Mouse (Mus musculus) liver, adult (tissue): ENCODE measurements around the gene Lrrc1.

Source experiments
- GATA4 ChIP-seq: IDR thresholded peaks from 2 replicates; pipeline ENCODE4 v1.6.1; 2014; ENCODE audit warnings: mild to moderate bottlenecking, low read length; ENCODE audit not compliant: insufficient replicate concordance

Lrrc1 gene

DNA sequence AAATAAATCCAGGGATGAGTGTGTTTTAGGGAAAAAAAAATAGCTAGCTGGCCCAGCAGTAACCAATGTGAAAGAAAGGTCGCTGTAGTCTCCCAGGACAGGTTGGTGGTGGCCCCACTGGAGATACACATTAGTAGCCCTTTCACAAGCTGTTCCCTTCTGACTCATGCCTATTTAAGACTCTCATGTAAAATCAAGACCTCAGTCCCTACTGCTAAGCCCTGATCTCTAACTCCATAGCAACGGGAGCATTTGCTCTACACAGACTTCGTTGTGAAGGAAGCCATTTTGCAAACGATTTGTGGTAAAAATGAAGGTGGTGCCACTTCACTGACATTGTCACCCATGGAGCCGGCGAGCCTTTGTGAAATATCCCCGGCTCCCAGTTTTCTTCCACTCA, 134.1 kb downstream of the Lrrc1 start:
- TF ChIP-seq GATA4: no peak

DNA sequence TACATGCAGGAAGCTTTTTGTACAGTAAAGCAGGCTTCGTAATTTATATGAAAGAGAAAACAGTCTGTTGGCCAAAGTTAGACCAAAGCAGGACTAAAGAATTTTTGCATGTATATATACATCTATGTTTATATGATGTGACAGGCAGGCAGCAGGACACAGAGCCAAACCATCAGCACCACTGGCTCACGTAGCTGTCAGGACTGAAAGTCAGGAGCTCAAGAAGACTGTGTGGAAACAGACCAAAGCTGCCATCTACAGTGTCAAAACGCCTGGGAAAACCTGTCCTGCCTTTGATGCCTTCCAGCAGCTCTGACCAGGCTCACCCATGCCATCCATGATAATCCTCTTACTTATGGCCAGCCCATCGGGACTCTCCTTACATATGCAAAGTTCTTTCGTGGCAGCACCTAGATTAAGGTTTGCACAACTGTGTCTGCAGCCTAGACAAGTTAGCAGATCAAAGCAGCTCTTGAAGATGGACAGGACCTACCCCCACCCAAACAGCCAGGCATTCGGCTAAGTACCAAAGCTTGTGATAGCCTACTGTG, 136.5 kb downstream of the Lrrc1 start:
- TF ChIP-seq GATA4: no peak

DNA sequence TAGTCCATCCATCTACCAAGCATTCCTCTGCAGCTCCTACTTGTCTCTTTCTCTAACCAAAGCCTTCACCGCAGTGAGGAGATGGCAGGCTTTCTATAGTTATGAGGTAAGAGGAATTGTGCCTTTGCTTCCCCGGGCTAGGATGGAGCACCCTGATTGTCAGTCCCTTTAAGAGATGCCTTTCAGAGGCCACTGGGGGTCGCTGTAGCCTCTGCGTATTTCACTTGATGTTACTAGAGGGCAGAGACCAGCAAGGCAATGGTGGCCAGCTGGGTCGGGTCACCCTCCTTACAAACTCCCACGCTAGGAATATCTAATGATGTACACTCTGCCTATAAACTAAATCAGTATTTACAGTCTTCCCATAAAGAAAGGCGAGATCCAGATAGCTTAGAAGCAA, 137.8 kb downstream of the Lrrc1 start:
- TF ChIP-seq GATA4: no peak

DNA sequence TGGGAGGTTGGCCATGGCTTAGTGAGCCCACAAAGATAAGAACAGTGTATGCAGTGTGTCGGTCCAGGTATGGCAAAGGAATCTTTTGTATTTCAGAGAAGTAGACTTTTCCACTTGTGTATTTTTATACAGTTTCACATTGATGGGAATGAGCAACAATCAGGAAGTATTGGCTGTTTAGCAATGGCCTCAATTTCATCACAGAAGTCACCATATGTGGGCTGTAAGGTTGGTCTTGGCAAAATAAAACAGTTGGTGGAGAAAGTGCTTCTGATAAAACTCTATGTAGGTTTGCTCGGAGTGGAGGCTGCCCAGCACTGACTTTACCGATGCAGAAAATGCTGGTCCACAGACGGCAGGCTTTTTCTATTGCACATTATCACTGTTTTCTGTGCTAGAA, 140.2 kb downstream of the Lrrc1 start:
- TF ChIP-seq GATA4: no peak

DNA sequence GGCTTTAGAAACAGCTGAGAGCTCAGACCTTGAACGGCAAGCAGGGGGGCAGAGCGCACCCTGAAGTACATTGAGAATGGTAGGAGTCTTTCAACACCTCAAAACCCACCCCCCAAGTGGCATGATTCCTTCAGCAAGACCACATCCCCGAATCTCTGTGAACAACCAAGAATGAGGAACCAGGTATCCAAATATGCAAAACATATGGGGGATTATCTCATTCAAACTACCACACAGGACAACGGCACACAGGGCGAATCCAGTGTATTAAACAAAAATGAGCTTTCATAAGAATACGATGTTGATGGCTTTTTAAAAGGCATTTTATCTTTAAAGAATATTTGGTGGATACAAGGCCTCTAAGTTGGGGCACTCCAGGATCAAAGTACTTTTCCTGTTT, 140.7 kb downstream of the Lrrc1 start:
- TF ChIP-seq GATA4: no peak

DNA sequence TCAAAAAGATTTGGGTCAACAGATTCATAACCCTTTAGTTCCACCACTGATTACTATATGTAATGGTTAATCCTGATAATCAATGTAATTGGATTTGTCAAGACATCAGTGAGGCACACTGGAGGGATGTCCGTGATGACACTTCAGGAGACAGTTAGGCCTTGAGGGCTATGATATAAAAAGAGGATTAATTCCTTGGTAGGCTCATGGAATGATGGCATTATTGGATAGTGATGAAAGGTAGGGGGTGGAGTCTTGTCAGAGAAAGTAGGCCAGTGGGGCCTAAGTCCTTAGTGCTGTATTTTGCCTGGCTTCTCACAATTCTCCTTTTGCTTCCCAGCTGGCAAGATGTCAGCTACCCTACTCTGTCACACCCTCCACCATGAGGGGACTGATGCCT, 141.7 kb downstream of the Lrrc1 start:
- TF ChIP-seq GATA4: no peak

DNA sequence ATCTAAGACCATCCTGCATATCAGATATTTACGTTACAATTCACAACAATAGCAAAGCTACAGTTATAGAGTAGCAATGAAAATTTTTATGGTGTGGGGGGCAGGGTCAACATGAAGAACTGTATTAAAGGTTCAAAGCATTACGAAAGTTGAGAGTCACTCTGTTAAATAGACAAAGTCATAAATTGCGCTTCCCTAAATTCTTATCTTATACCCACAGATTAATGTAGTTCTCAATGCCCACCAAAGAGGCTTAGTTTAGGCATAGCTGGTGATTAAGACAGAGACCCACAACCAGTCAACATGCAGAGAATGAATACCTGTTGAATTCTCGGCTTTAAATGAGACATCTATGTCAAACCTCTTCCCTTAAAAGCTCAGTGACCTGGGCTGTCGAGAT, 144.9 kb downstream of the Lrrc1 start:
- TF ChIP-seq GATA4: no peak

DNA sequence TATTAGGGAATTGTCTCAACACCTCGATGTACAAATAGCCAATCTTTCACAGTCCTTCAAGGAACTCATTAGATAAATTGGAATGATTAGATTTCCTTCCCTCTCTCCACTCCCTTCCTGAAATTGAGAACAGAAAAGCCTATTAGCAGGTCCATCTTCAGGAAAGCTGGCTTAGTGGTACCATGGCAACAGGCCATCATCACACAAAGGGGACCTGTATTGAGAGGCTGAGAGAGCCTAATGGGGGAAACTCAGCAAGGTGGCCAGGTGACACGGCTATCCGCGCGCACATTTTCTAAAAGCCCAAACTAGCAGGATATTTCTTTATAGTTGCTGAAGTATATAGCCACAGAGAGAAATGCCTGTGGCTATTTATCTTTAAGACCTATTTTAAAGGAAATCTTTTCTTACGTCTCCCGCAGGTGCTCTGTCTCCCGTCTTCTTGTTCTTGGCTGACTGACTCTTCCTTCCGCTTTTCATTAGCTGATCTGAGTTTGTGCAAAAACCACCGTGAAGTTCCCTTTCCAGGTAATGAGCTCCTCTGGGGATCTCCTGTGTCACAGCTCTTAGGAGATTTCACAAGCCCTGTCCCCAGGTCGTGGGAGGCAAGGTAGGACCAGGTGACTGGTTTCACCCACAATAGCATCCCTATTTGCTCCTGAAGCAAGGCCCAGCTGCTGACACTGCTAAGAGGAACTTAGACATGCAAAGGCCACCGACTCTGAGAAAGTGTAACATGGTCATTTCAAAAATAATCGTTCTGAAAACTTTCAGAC, 145.6 kb downstream of the Lrrc1 start:
- TF ChIP-seq GATA4: no peak

DNA sequence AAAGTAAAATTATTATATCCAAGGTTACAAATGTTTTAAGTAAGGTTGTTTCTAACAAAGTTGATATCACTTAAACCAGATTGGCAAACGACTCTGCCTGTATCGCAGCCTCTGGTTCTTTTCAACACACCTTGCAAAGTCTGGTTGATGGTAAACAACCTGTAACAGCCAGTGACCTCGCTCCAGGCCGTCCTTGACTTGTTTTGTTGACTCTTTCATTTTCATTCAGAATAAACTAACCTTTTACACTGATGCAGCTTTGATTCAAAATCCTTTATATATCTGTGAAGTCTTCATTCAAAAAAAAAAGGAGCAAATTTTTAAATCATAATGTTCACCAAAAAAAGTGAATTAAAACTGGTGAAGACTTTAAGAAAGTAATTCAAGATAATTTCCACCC, 147.6 kb downstream of the Lrrc1 start:
- TF ChIP-seq GATA4: no peak

DNA sequence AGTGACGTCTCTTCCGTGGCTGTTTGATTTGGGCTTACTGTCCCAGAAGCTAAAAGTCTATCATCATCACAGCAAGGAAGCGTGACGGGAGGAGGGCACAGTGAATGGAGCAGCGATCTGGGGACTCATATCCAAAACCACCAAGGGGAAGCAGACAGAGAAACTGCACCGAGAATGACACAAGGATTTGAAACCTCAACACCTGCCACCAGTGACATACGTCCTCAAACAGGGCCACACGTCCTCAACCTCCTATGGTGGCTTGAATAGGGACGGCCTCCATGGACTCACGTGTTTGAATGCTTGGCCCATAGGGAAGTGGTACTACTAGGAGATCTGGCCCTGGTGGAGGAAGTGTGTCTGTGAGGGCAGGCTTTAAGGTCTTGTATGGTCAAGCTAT, 153.4 kb downstream of the Lrrc1 start:
- no peak for TF ChIP-seq GATA4

DNA sequence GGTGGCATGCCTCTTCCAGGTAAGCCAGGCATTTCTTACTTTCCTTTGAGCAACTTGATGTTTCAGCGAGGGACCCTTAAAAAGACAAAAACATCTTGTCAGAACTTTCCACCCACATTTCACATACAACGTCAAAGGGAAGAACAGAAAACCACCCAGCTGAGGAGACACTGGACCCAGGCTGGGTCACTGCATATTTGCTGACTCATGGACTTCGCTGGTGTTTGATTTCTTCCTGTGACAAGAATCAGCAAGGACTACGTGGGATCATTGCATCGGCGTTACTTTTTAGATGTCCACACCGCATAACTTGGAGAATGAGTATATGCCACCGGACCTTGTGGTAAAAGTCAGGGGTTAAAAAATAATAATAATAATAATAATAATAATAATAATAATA, 155.7 kb downstream of the Lrrc1 start:
- TF ChIP-seq GATA4: no peak

DNA sequence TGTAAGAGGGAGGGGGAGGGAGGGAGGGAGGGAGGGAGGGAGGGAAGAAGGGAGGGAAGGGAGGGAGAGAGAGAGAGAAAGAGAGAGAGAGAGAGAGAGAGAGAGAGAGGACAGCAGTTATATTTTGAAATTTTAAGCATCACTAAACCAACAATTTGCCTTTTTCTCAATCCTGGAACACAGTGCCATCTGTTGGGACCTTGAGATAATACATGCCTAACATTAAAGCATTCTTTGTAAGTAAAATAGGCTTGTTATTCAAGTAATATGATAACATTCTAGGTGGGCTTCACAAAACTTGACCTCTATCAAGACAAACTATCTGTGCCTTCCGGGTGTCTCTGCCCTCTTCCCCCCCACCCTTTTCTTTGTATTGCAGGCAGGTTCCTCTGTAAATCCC, 157.9 kb downstream of the Lrrc1 start:
- no peak for TF ChIP-seq GATA4

DNA sequence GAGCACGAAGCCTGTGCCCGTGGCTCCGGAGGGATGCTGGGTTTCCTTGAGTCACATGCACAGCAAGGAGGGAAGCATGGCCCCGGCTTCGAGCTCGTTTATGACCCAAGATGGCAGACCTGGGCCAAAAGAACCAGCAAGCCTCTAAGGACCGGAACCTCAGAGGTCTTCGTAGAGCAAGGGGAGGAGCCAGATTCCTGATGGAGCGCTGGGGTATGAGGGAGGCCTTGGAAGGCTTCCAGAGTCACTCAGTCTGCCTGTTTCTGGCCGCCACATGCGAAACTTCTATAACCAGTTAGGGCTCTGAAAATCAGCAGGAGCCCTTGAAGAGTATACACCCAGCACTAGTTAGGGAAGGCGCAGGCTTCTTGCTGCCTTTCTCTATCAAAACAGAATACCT, 159.1 kb downstream of the Lrrc1 start:
- TF ChIP-seq GATA4: no peak

DNA sequence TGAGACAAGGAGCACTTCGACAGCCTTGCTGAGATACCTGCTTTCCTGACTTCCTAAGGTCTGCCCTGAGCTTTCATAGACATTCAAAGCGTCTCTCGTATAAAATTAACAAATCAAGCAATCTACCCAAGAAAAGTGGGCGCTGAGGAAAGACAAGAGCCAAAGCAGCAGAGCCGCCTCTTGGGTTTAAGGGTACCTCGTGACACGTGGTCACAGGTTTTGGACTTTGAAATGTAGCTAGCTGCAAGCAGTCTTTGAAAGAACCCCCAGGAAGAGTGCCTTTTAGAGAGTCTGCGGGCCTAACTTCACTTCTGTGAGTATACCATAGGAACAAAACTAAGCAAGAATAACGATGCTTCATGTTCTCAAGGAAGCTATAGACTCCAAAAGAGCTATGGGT, 160.0 kb downstream of the Lrrc1 start:
- no peak for TF ChIP-seq GATA4

DNA sequence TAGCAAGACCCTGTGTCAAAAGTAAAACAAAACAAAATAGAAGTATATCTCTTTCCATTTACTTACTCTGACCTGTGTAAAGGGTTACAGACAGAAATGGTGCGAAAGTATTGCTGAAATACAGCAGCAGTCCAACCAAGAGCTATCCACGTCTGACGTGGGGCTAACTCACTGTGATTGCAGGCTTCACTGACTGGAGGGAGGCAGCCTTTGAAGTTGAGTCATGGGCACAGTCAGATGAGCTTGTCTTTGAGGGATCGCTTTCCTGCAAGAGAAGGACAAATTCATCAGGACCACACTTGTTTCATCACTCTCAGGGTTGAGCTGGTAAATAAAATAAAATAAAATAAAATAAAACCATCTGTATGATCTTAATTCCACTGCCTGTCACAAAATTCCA, 160.7 kb downstream of the Lrrc1 start:
- no peak for TF ChIP-seq GATA4

DNA sequence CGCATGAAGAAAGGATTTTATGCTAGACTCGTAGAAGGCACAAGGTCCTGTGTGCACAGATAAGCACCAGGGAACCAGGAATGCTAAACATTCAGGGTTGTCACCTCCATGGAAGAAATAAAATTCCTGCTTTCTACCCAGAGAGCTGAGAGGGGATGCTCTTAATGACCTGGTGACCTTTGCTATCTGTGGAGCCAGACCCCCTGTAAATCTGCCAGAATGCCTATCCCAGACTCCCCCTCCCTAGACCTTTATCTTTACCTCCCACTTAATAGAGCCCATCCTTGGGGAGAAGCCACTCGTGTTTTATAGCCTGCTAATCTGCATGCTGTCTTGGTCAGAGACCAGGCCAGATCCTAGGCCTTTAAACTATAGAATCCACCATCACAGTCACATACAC, 162.2 kb downstream of the Lrrc1 start:
- TF ChIP-seq GATA4: no peak

DNA sequence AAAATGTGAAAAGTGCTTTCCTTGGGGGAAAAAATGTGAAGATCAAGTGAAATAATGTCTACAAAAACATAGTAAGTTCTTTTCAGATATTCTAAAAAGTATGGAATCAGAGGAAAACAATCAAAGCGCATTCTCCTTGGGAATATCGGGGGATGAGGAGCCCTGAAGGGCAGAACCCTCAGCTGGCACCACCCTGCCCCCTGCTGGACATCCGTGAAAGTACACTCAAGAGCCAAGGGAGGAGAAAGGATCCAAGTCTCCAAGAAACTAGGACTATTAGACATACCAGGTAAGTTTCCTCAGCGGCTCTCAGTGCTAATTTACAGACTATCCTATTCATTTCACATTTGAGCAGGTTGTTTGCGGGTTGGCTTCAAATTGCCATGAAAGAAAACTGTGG, 163.1 kb downstream of the Lrrc1 start:
- TF ChIP-seq GATA4: no peak
